Mouse (Mus musculus) bone marrow, adult 2 months (tissue): ENCODE data around the gene Sorcs1.

ENCODE experiments used
- CTCF ChIP-seq: fragments of 200-500 bp; IDR thresholded peaks from 2 replicates; pipeline ENCODE4 v1.5.1; 2011; ENCODE audit warnings: low read length, control low read depth; ENCODE audit not compliant: control insufficient read depth, insufficient read depth
- POLR2A ChIP-seq: fragments of 200-500 bp; IDR thresholded peaks from 2 replicates; pipeline ENCODE4 v1.6.1; 2011; ENCODE audit warnings: low read depth, mild to moderate bottlenecking, control low read depth, low read length, borderline replicate concordance; ENCODE audit not compliant: control insufficient read depth

DNA sequence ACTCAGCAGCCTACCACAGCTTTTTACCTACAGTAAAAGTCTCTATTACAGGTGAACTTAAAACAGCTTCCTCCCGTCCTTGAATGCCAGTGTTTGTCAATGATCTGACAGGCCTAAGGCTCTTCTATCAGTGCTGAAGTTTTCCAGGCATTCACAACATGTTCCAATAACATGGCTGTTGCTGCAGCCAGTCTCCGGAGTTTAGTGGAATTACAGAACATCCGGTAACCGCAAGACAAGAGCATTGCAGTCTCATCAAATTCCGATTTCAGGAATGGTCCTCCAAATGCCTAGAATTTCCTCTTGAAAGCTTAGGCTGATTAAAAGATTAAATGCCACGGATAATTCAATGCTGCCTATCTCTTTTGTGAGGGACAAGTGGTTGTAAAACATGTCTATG lies 190.0 kb downstream of the Sorcs1 start:
- no peak for TF ChIP-seq POLR2A
- no peak for TF ChIP-seq CTCF
